Mouse (Mus musculus) heart, embryonic 11.5 days (tissue): ENCODE data around the gene Xrcc5. TPM values are rescaled to one million over a fixed set of nuclear protein-coding genes. Genes with fewer than 3 reads are reported as not detected.

Source experiments
- ATAC-seq: fragments of 200-750 bp; cut with Nextera tagmentation; replicated peaks from 2 replicates; pipeline ENCODE4 v1.8.0; 2017; ENCODE audit warnings: moderate library complexity; ENCODE audit not compliant: insufficient number of reproducible peaks, low FRiP score, low TSS enrichment
- H3K27ac ChIP-seq: fragments of 300-500 bp; sonication (generic); 2 replicates; pipeline ENCODE4 v1.5.1; 2014; ENCODE audit warnings: mild to moderate bottlenecking, low read depth, low read length
- H3K27me3 ChIP-seq: fragments of 300-500 bp; sonication (generic); 2 replicates; pipeline ENCODE4 v1.6.1; 2014; ENCODE audit warnings: mild to moderate bottlenecking, low read length, mixed read lengths; ENCODE audit not compliant: control insufficient read depth, insufficient read depth
- H3K36me3 ChIP-seq: fragments of 300-500 bp; sonication (generic); 2 replicates; pipeline ENCODE4 v1.6.1; 2014; ENCODE audit warnings: mild to moderate bottlenecking, low read length, moderate library complexity, mixed read lengths; ENCODE audit not compliant: control insufficient read depth, insufficient read depth
- H3K4me1 ChIP-seq: fragments of 300-500 bp; sonication (generic); 2 replicates; pipeline ENCODE4 v1.6.1; 2014; ENCODE audit warnings: low read length; ENCODE audit not compliant: control insufficient read depth, insufficient read depth
- H3K4me2 ChIP-seq: fragments of 300-500 bp; sonication (generic); 2 replicates; pipeline ENCODE4 v1.6.1; 2014; ENCODE audit warnings: mild to moderate bottlenecking, moderate library complexity
- H3K4me3 ChIP-seq: fragments of 300-500 bp; sonication (generic); 2 replicates; pipeline ENCODE4 v1.5.1; 2014; ENCODE audit warnings: low read depth, low read length
- H3K9ac ChIP-seq: fragments of 300-500 bp; sonication (generic); 2 replicates; pipeline ENCODE4 v1.6.1; 2014; ENCODE audit warnings: mild to moderate bottlenecking, low read depth, low read length, moderate library complexity
- H3K9me3 ChIP-seq: fragments of 300-500 bp; sonication (generic); replicated peaks from 2 replicates; pipeline ENCODE4 v1.6.1; 2016; ENCODE audit warnings: low read length; ENCODE audit not compliant: control insufficient read depth
- WGBS: fragments of 180-500 bp; shearing (Covaris S2); extraction: QIAGEN DNeasy Blood & Tissue Kit; methylation state at CpG from one replicate; pipeline ENCODE4 v1.1.7; 2014; ENCODE audit not compliant: insufficient replicate concordance; 5-methylcytosine and 5-hydroxymethylcytosine counted together
- polyA plus RNA-seq: library from polyadenylated mRNA; unstranded; fragments of >200 nt; fragmentation: Nextera tagmentation; extraction: Ambion mirVana; gene quantifications from 2 replicates; pipeline ENCODE4 v1.2.1, GENCODE M21; 2014

The Xrcc5 gene
- polyA plus RNA-seq, 1 experiment from 2014 or later, result 23.7 TPM

- no peak overlapping the region for H3K4me3 ChIP-seq
- ATAC-seq, result no peak
- H3K36me3 ChIP-seq, result no peaks in the 10 kb centered on the region
- no peak overlapping the region for H3K4me2 ChIP-seq
- WGBS, result 93% methylated on average over 3 of the region's 3 CpGs
- H3K9ac ChIP-seq, result no peak overlapping the region
- no peaks in the 10 kb centered on the region for H3K9me3 ChIP-seq
- H3K27ac ChIP-seq, result no peak overlapping the region
- H3K4me1 ChIP-seq, result no peaks in the 10 kb centered on the region
- no peaks in the 10 kb centered on the region for H3K27me3 ChIP-seq
Observed at GRCm38 (mm10) chr1:72380544-72380943, 73.3 kb downstream of the Xrcc5 start.

GRCm38 (mm10) chr1:72383056-72383455 lies 75.8 kb downstream of the Xrcc5 start:
- no peak overlapping the region for H3K4me2 ChIP-seq
- 90% methylated on average over 7 of the region's 7 CpGs for WGBS

GRCm38 (mm10) chr1:72383651-72384050 lies 76.4 kb downstream of the Xrcc5 start:
- Histone ChIP-seq H3K27ac (no peak overlapping the region), H3K4me3 (no peak overlapping the region), H3K9ac (no peak overlapping the region), H3K36me3 (peaks cover 2% of the 10 kb centered on the region; the same call in 1 of the 2 replicates), H3K9me3 (no peaks in the 10 kb centered on the region), H3K27me3 (no peaks in the 10 kb centered on the region), H3K4me2 (no peak overlapping the region), H3K4me1 (no peaks in the 10 kb centered on the region)
- 76% methylated on average over 5 of the region's 5 CpGs for WGBS
- ATAC-seq, result no peak

More at GRCm38 (mm10) chr1:72383056-72383455, 75.8 kb downstream of the Xrcc5 start:
- peaks cover 2% of the 10 kb centered on the region; the same call in 1 of the 2 replicates for H3K36me3 ChIP-seq
- no peaks in the 10 kb centered on the region for H3K9me3 ChIP-seq
- H3K27ac ChIP-seq, result no peak overlapping the region
- no peaks in the 10 kb centered on the region for H3K4me1 ChIP-seq
- no peaks in the 10 kb centered on the region for H3K27me3 ChIP-seq
- ATAC-seq, result no peak
- H3K4me3 ChIP-seq, result no peak overlapping the region
- no peak overlapping the region for H3K9ac ChIP-seq

DNA sequence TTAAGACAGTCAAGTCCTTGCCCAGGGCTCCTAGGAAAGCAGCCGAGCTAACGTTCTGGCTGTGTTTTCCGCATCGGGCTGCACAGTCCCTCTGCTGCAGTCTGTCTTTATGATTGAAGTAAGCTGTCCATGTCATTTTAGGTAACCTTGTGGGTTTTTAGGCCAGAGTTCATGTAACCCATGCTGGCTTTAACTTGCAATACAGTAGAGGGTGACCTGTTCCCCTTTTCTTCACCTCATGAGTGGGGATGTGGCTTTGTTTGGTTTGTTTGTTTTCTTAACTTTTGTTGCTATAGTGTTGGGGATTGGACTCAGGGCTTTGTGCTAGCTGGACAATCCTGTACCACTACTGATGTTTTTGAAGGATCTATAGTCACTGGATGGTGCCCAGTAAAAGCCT lies 83.2 kb downstream of the Xrcc5 start:
- no peak for ATAC-seq
- Histone ChIP-seq H3K27me3 (no peaks in the 10 kb centered on the region), H3K27ac (no peak overlapping the region), H3K4me1 (no peaks in the 10 kb centered on the region), H3K9ac (no peak overlapping the region), H3K4me2 (no peak overlapping the region), H3K36me3 (peaks cover 2% of the 10 kb centered on the region; the same call in 1 of the 2 replicates), H3K4me3 (no peak overlapping the region), H3K9me3 (no peaks in the 10 kb centered on the region)
- WGBS, result 86% methylated on average over 4 of the region's 4 CpGs

- 75% methylated on average over 8 of the region's 8 CpGs for WGBS
- no peak overlapping the region for H3K4me3 ChIP-seq
- no peak for ATAC-seq
- H3K36me3 ChIP-seq, result 0 out of 2 replicates have a peak, but pooled peaks cover 3% of the 10 kb centered on the region
- H3K4me1 ChIP-seq, result no peaks in the 10 kb centered on the region
- H3K9ac ChIP-seq, result no peak overlapping the region
- no peaks in the 10 kb centered on the region for H3K27me3 ChIP-seq
- H3K4me2 ChIP-seq, result no peak overlapping the region
- H3K27ac ChIP-seq, result no peak overlapping the region
- H3K9me3 ChIP-seq, result no peaks in the 10 kb centered on the region
Observed at GRCm38 (mm10) chr1:72399720-72400401, 92.6 kb downstream of the Xrcc5 start.

DNA sequence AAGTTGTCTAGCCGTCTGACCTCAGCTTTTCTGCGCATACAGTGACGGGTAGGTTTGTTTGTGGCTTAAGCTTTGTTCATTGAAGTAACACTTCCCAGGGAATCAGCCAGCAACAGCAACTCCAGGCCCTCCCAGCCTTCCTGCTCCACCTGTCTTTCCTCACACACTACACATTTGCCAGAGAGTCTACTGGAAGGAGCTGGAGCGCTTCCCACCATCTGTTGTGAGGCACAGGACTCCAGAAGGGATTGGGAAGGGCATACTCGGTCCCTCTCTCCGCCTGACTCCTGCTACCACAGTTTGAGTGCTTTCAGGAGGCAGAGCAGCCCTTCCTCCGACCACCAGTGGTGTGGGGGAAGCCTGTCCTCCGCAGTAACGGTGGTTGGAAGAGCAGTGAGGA lies 93.4 kb downstream of the Xrcc5 start:
- no peak for ATAC-seq
- Histone ChIP-seq H3K9me3 (no peaks in the 10 kb centered on the region), H3K4me3 (no peak overlapping the region), H3K4me1 (no peaks in the 10 kb centered on the region), H3K27me3 (no peaks in the 10 kb centered on the region), H3K27ac (no peak overlapping the region), H3K36me3 (0 out of 2 replicates have a peak, but pooled peaks cover 3% of the 10 kb centered on the region), H3K9ac (no peak overlapping the region), H3K4me2 (no peak overlapping the region)
- WGBS, result 80% methylated on average over 9 of the region's 9 CpGs

DNA sequence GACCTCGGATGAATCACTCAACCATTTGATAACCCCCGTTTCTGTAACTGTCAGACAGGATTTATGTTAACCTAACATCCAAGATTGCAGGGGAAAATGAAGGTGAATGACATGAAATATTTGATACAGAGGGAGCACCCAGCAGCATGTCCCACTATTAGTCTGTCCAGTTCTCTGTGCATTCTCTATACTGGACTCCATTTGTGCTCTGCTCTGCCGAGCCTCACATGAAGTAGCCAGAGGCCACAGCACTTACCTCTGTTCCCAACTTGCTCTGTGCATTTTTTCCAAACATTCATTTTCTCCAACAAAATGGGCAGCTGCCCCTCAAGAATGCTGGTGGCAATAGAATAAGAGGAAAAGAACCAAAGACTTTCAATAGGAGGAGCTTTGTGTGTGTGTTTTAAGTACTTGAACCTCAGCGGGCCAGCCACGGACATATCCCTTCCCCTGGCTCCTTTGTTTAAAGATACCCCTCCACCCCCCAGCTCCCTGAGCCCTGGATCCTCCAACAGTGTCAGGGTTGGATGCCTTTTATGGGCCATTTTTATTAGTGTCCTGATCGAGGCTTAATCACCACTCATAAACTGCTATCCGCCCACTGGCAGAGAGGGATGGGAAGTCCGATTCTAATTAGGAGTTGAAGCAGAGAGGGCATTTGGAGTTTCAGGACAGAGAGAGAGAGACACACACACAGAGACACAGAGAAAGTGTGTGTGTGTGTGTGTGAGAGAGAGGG lies 94.3 kb downstream of the Xrcc5 start:
- Histone ChIP-seq H3K36me3 (0 out of 2 replicates have a peak, but pooled peaks cover 3% of the 10 kb centered on the region), H3K27me3 (no peaks in the 10 kb centered on the region), H3K4me2 (no peak overlapping the region), H3K9me3 (no peaks in the 10 kb centered on the region), H3K4me1 (no peaks in the 10 kb centered on the region), H3K9ac (no peak overlapping the region), H3K27ac (no peak overlapping the region), H3K4me3 (no peak overlapping the region)
- WGBS, result 80% methylated on average over 8 of the region's 8 CpGs
- ATAC-seq, result no peak

DNA sequence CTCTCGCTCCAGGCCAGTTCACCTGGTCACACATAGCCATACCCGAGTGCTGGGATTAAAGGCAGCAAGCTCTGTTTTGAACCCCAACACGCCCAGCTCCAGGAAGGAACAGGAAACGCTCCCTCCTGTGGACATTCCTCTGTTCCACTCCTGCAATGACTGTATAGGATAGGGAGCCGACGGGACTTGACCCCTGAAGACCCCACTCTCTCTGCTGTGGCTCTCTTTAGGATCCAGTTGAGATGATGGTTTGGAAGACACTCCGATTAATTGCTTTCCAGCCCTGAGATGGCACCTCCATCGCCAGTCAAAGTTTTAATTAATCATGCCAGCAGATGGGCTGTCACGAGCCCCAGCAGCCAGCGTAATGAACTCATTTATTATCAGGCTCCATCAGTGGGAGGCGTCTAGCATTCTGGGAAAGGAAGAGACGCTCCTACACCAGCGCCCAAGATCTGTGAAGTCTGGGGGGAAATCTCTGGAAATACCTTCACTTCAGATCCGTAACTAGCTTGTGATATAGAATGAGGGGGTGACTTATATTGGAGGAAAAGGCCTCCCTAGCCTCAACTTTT lies 99.4 kb downstream of the Xrcc5 start:
- Histone ChIP-seq H3K27ac (no peak overlapping the region), H3K4me1 (no peaks in the 10 kb centered on the region)
- WGBS, result 60% methylated on average over 14 of the region's 14 CpGs

More for the DNA sequence above, 99.4 kb downstream of the Xrcc5 start:
- Histone ChIP-seq H3K4me2 (no peak overlapping the region), H3K27me3 (no peaks in the 10 kb centered on the region), H3K4me3 (no peak overlapping the region), H3K9ac (no peak overlapping the region), H3K36me3 (no peaks in the 10 kb centered on the region), H3K9me3 (no peaks in the 10 kb centered on the region)
- no peak for ATAC-seq
